20 mouse cellular contexts compared by ENCODE assay signal in genomic region chr5:51045872-51046271, GRCm38 (mm10).
DNase-seq lines count a peak whose midpoint lies in the region; ATAC-seq and TF ChIP-seq lines count a peak whose summit lies in the region.
"Had no signal": no experiment of that assay in that cellular context is flagged by ENCODE, and none has a peak within 500 bp of the region (broad histone marks: within the 10 kb centered on the region; RNA-seq: fewer than 3 reads in every experiment).

No protein-coding gene starts in this region.

- ATAC-seq in forebrain, embryonic 13.5 days = peak; percentile 59
- ATAC-seq in forebrain, embryonic 12.5 days (ENCODE audit: low FRiP score) = no peak
- ATAC-seq in hindbrain, postnatal 0 days = no peak
- ATAC-seq in hindbrain, embryonic 14.5 days (ENCODE audit: low FRiP score) = no peak
- ATAC-seq: activated CD4-positive, CD25-positive, alpha-beta regulatory T cell, adult 4 months; intestine, embryonic 15.5 days; midbrain, embryonic 13.5 days had no signal

- no peaks in the 10 kb centered on the region for H3K4me1 ChIP-seq in forebrain, embryonic 13.5 days
- H3K4me1 ChIP-seq in forebrain, embryonic 12.5 days = no peaks in the 10 kb centered on the region
- H3K4me1 ChIP-seq in hindbrain, postnatal 0 days (ENCODE audit: insufficient read depth, low read length) = no peaks in the 10 kb centered on the region
- H3K4me1 ChIP-seq in hindbrain, embryonic 14.5 days (replicated peaks; ENCODE audit: control insufficient read depth, insufficient read depth, low read length) = no peaks in the 10 kb centered on the region
- H3K4me1 ChIP-seq: intestine, embryonic 15.5 days; midbrain, embryonic 13.5 days; neural tube, embryonic 15.5 days had no signal

- H3K4me3 ChIP-seq in forebrain, embryonic 13.5 days = no peak overlapping the region
- no peak overlapping the region for H3K4me3 ChIP-seq in forebrain, embryonic 12.5 days (replicated peaks)
- H3K4me3 ChIP-seq in hindbrain, postnatal 0 days (ENCODE audit: low read length) = no peak overlapping the region
- H3K4me3 ChIP-seq in hindbrain, embryonic 14.5 days (replicated peaks; ENCODE audit: low read length) = no peak overlapping the region
- H3K4me3 ChIP-seq in layer of hippocampus, adult 2 months = no peak overlapping the region
- H3K4me3 ChIP-seq: heart, adult 2 months; intestine, embryonic 15.5 days; midbrain, embryonic 13.5 days; neural tube, embryonic 15.5 days had no signal

- 85% methylated on average over 2 of the region's 2 CpGs for WGBS in forebrain, embryonic 13.5 days
- WGBS in forebrain, embryonic 12.5 days = 62% methylated on average over 2 of the region's 2 CpGs
- WGBS in hindbrain, postnatal 0 days = 43% methylated on average over 2 of the region's 2 CpGs
- WGBS in hindbrain, embryonic 14.5 days = 82% methylated on average over 2 of the region's 2 CpGs

- TF ChIP-seq CTCF in hindbrain, postnatal 0 days (IDR thresholded peaks at IDR 0.05; ENCODE audit: low read depth) = no peak
- no peak for TF ChIP-seq CTCF in layer of hippocampus, adult 2 months (conservative IDR thresholded peaks at IDR 0.05)

- H3K9ac ChIP-seq in forebrain, embryonic 13.5 days = no peak overlapping the region
- no peak overlapping the region for H3K9ac ChIP-seq in forebrain, embryonic 12.5 days
- no peak overlapping the region for H3K9ac ChIP-seq in hindbrain, postnatal 0 days (replicated peaks; ENCODE audit: low read length)
- H3K9ac ChIP-seq in hindbrain, embryonic 14.5 days = no peak overlapping the region
- H3K9ac ChIP-seq: intestine, embryonic 15.5 days; midbrain, embryonic 13.5 days; neural tube, embryonic 15.5 days had no signal

- H3K36me3 ChIP-seq in forebrain, embryonic 13.5 days (ENCODE audit: poor library complexity, severe bottlenecking) = no peaks in the 10 kb centered on the region
- no peaks in the 10 kb centered on the region for H3K36me3 ChIP-seq in forebrain, embryonic 12.5 days (replicated peaks)
- no peaks in the 10 kb centered on the region for H3K36me3 ChIP-seq in hindbrain, postnatal 0 days (ENCODE audit: insufficient read depth, low read length)
- H3K36me3 ChIP-seq in hindbrain, embryonic 14.5 days (replicated peaks; ENCODE audit: control insufficient read depth, insufficient read depth) = no peaks in the 10 kb centered on the region
- H3K36me3 ChIP-seq: intestine, embryonic 15.5 days; midbrain, embryonic 13.5 days; neural tube, embryonic 15.5 days had no signal

- peak; percentile 33 for DNase-seq in hindbrain, postnatal 0 days (ENCODE audit: low spot score)
- DNase-seq in hindbrain, embryonic 14.5 days (ENCODE audit: low spot score) = no peak
- DNase-seq in 3134 (ENCODE audit: extremely low read depth, insufficient read length, low spot score) (peak; percentile 68), NIH3T3 (ENCODE audit: low read depth) (peak; percentile 45)
- no peak for DNase-seq in layer of hippocampus, adult 2 months (ENCODE audit: low spot score in 2 of 2)
- DNase-seq: adrenal gland, postnatal 25 days; cerebellum, adult 11-12 months; gastrocnemius, postnatal 25 days; heart, adult 2 months; heart, postnatal 36 days; liver; lung, postnatal 14 days; right cerebral cortex, postnatal 14 days; thymus, postnatal 4 days had no signal

- no peak overlapping the region for H3K4me2 ChIP-seq in forebrain, embryonic 13.5 days
- H3K4me2 ChIP-seq in forebrain, embryonic 12.5 days = no peak overlapping the region
- H3K4me2 ChIP-seq in hindbrain, postnatal 0 days (ENCODE audit: low read depth, low read length) = no peak overlapping the region
- H3K4me2 ChIP-seq in hindbrain, embryonic 14.5 days (replicated peaks) = no peak overlapping the region
- H3K4me2 ChIP-seq: intestine, embryonic 15.5 days; midbrain, embryonic 13.5 days; neural tube, embryonic 15.5 days had no signal

- no peaks in the 10 kb centered on the region for H3K9me3 ChIP-seq in forebrain, embryonic 13.5 days (replicated peaks)
- H3K9me3 ChIP-seq in forebrain, embryonic 12.5 days = no peaks in the 10 kb centered on the region
- no peaks in the 10 kb centered on the region for H3K9me3 ChIP-seq in hindbrain, postnatal 0 days (ENCODE audit: low read length)
- no peaks in the 10 kb centered on the region for H3K9me3 ChIP-seq in hindbrain, embryonic 14.5 days (ENCODE audit: control insufficient read depth, low read length)
- H3K9me3 ChIP-seq: intestine, embryonic 15.5 days; midbrain, embryonic 13.5 days; neural tube, embryonic 15.5 days had no signal

- no peaks in the 10 kb centered on the region for H3K27me3 ChIP-seq in forebrain, embryonic 13.5 days
- H3K27me3 ChIP-seq in forebrain, embryonic 12.5 days = no peaks in the 10 kb centered on the region
- H3K27me3 ChIP-seq in hindbrain, postnatal 0 days (ENCODE audit: insufficient read depth, low read length) = no peaks in the 10 kb centered on the region
- H3K27me3 ChIP-seq in hindbrain, embryonic 14.5 days (ENCODE audit: control insufficient read depth, insufficient read depth, low read length) = no peaks in the 10 kb centered on the region
- H3K27me3 ChIP-seq: intestine, embryonic 15.5 days; midbrain, embryonic 13.5 days; neural tube, embryonic 15.5 days had no signal

- H3K27ac ChIP-seq in forebrain, embryonic 13.5 days = no peak overlapping the region
- no peak overlapping the region for H3K27ac ChIP-seq in forebrain, embryonic 12.5 days
- no peak overlapping the region for H3K27ac ChIP-seq in hindbrain, postnatal 0 days
- H3K27ac ChIP-seq in hindbrain, embryonic 14.5 days = no peak overlapping the region
- no peak overlapping the region for H3K27ac ChIP-seq in layer of hippocampus, adult 2 months
- H3K27ac ChIP-seq: heart, adult 2 months; intestine, embryonic 15.5 days; midbrain, embryonic 13.5 days; neural tube, embryonic 15.5 days had no signal

Comparison
In these comparisons a context has a peak if more than half of its experiments do, and no peak if none do; other contexts are left out.
1. DNase-seq: peak in hindbrain, postnatal 0 days (single experiment), 3134 (single experiment) and NIH3T3 (single experiment); none in hindbrain, embryonic 14.5 days (single experiment) and layer of hippocampus, adult 2 months (0 of 2).